17 mouse cellular contexts compared by ENCODE assay signal in the genomic region with DNA sequence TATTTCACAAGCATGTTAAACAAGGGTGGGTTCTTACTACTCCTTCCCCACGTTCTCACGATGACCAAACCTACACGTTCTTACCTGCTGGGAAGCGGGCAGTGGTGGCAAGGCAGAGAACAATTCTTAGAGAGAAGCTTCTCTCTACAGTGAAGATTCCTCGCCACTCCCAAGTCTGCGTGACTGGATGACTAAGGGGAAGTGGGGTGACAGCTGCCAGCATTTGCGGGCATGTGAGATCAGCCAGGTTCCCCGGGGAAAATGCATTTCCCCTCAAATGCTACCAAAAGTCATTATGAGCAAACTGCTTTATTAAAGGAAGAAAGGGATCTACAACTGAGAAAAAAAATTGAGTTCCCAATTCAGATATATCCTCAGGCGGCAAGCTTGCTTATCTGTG. TPM values are rescaled to one million over a fixed set of nuclear protein-coding genes. Genes with fewer than 3 reads are reported as not detected.
DNase-seq lines count a peak whose midpoint lies in the region; ATAC-seq lines count a peak whose summit lies in the region.
"Had no signal": no experiment of that assay in that cellular context is flagged by ENCODE, and none has a peak within 500 bp of the region (broad histone marks: within the 10 kb centered on the region; RNA-seq: fewer than 3 reads in every experiment).

No protein-coding gene starts in this region.

- H3K4me2 ChIP-seq in forebrain, embryonic 11.5 days (ENCODE audit: low read depth, low read length, severe bottlenecking), result 0 out of 2 replicates have a peak overlapping the region, but pooled peaks have one; percentile 5
- H3K4me2 ChIP-seq in forebrain, embryonic 14.5 days (ENCODE audit: low read length), result no peak overlapping the region
- peak overlapping the region; percentile 19; the same call in 1 of the 2 replicates for H3K4me2 ChIP-seq in heart, embryonic 16.5 days (ENCODE audit: low read depth, low read length)
- no peak overlapping the region for H3K4me2 ChIP-seq in neural tube, embryonic 14.5 days (ENCODE audit: low read depth, low read length)
- peak overlapping the region; percentile 16; the same call in 1 of the 2 replicates for H3K4me2 ChIP-seq in midbrain, embryonic 16.5 days (ENCODE audit: low read length)
- H3K4me2 ChIP-seq: liver, embryonic 12.5 days; lung, embryonic 15.5 days had no signal

- no peak overlapping the region for H3K4me3 ChIP-seq in forebrain, embryonic 11.5 days (ENCODE audit: low read depth, low read length)
- H3K4me3 ChIP-seq in forebrain, embryonic 14.5 days (ENCODE audit: low read depth, low read length), result no peak overlapping the region
- no peak overlapping the region for H3K4me3 ChIP-seq in heart, embryonic 16.5 days (ENCODE audit: low read length)
- H3K4me3 ChIP-seq in neural tube, embryonic 14.5 days (ENCODE audit: low read depth, low read length), result no peak overlapping the region
- H3K4me3 ChIP-seq in midbrain, embryonic 16.5 days (ENCODE audit: low read depth, low read length), result no peak overlapping the region
- H3K4me3 ChIP-seq: gastrocnemius, adult 2 months; liver, embryonic 12.5 days; lung, embryonic 15.5 days had no signal

- H3K36me3 ChIP-seq in forebrain, embryonic 11.5 days (ENCODE audit: control insufficient read depth, insufficient read depth, low read length), result no peaks in the 10 kb centered on the region
- H3K36me3 ChIP-seq in forebrain, embryonic 14.5 days (ENCODE audit: control insufficient read depth, insufficient read depth, low read length), result no peaks in the 10 kb centered on the region
- H3K36me3 ChIP-seq in heart, embryonic 16.5 days (ENCODE audit: control insufficient read depth, insufficient read depth), result no peaks in the 10 kb centered on the region
- no peaks in the 10 kb centered on the region for H3K36me3 ChIP-seq in neural tube, embryonic 14.5 days (ENCODE audit: control insufficient read depth, insufficient read depth, low read length)
- H3K36me3 ChIP-seq in midbrain, embryonic 16.5 days (ENCODE audit: control insufficient read depth, insufficient read depth, low read length), result no peaks in the 10 kb centered on the region
- H3K36me3 ChIP-seq: liver, embryonic 12.5 days; lung, embryonic 15.5 days had no signal

- 75% methylated on average over 9 of the region's 9 CpGs for WGBS in forebrain, embryonic 11.5 days
- 73% methylated on average over 9 of the region's 9 CpGs for WGBS in forebrain, embryonic 14.5 days
- WGBS in heart, embryonic 16.5 days, result 44% methylated on average over 9 of the region's 9 CpGs
- 63% methylated on average over 9 of the region's 9 CpGs for WGBS in neural tube, embryonic 14.5 days
- WGBS in midbrain, embryonic 16.5 days, result 49% methylated on average over 9 of the region's 9 CpGs

- no peak overlapping the region for H3K9ac ChIP-seq in forebrain, embryonic 11.5 days (ENCODE audit: low read length)
- no peak overlapping the region for H3K9ac ChIP-seq in forebrain, embryonic 14.5 days (ENCODE audit: low read length)
- H3K9ac ChIP-seq in heart, embryonic 16.5 days (ENCODE audit: low read length), result no peak overlapping the region
- no peak overlapping the region for H3K9ac ChIP-seq in neural tube, embryonic 14.5 days (replicated peaks; ENCODE audit: low read depth, low read length)
- no peak overlapping the region for H3K9ac ChIP-seq in midbrain, embryonic 16.5 days (ENCODE audit: low read depth, low read length)
- H3K9ac ChIP-seq: liver, embryonic 12.5 days; lung, embryonic 15.5 days had no signal

- no peaks in the 10 kb centered on the region for H3K9me3 ChIP-seq in forebrain, embryonic 11.5 days (ENCODE audit: control insufficient read depth, low read length)
- H3K9me3 ChIP-seq in forebrain, embryonic 14.5 days (replicated peaks; ENCODE audit: control insufficient read depth, low read length), result no peaks in the 10 kb centered on the region
- no peaks in the 10 kb centered on the region for H3K9me3 ChIP-seq in heart, embryonic 16.5 days (replicated peaks; ENCODE audit: control insufficient read depth, low read length)
- no peaks in the 10 kb centered on the region for H3K9me3 ChIP-seq in neural tube, embryonic 14.5 days (ENCODE audit: control insufficient read depth, low read length)
- H3K9me3 ChIP-seq in midbrain, embryonic 16.5 days (replicated peaks; ENCODE audit: control insufficient read depth, low read length, poor library complexity, severe bottlenecking), result no peaks in the 10 kb centered on the region
- H3K9me3 ChIP-seq: liver, embryonic 12.5 days; lung, embryonic 15.5 days had no signal

- ATAC-seq in forebrain, embryonic 11.5 days (replicated peaks; ENCODE audit: low FRiP score), result no peak
- no peak for ATAC-seq in forebrain, embryonic 14.5 days
- ATAC-seq in heart, embryonic 16.5 days (replicated peaks; ENCODE audit: extremely low read depth, insufficient read depth, low FRiP score), result no peak
- ATAC-seq in neural tube, embryonic 14.5 days (ENCODE audit: low read depth), result no peak
- ATAC-seq in midbrain, embryonic 16.5 days, result no peak
- no peak for ATAC-seq in erythroblast, adult 5-6 weeks (replicated peaks; ENCODE audit: low FRiP score, poor library complexity, severe bottlenecking)
- ATAC-seq: liver, embryonic 12.5 days had no signal

- peaks cover 2% of the 10 kb centered on the region; the same call in 1 of the 2 replicates for H3K4me1 ChIP-seq in forebrain, embryonic 11.5 days (replicated peaks; ENCODE audit: control insufficient read depth, insufficient read depth, low read length)
- peaks cover 8% of the 10 kb centered on the region; the same call in 1 of the 2 replicates for H3K4me1 ChIP-seq in forebrain, embryonic 14.5 days (ENCODE audit: control insufficient read depth, insufficient read depth, low read length)
- peaks cover 6% of the 10 kb centered on the region; the same call in 1 of the 2 replicates for H3K4me1 ChIP-seq in heart, embryonic 16.5 days (ENCODE audit: control insufficient read depth, insufficient read depth, low read length)
- peaks cover 4% of the 10 kb centered on the region for H3K4me1 ChIP-seq in neural tube, embryonic 14.5 days (ENCODE audit: control insufficient read depth, insufficient read depth, low read length)
- peaks cover 9% of the 10 kb centered on the region for H3K4me1 ChIP-seq in midbrain, embryonic 16.5 days (ENCODE audit: control insufficient read depth, insufficient read depth, low read length)
- H3K4me1 ChIP-seq: liver, embryonic 12.5 days; lung, embryonic 15.5 days had no signal

- no peak for DNase-seq in forebrain, embryonic 11.5 days (ENCODE audit: low spot score)
- DNase-seq in forebrain, embryonic 14.5 days (ENCODE audit: low spot score), result no peak
- no peak for DNase-seq in heart, postnatal 14 days
- DNase-seq in neural tube, embryonic 10.5 days (ENCODE audit: extremely low spot score, low spot score), result no peak
- DNase-seq: adrenal gland, postnatal 14 days; cerebellum, postnatal 14 days; gastrocnemius, adult 2 months; heart, adult 18-20 months; kidney, adult 11 months; kidney, postnatal 25 days; right cerebral cortex, postnatal 25 days had no signal

- intact Hi-C loops in heart, postnatal 14 days (cut with DNase I), result no loop called here

- H3K27ac ChIP-seq in forebrain, embryonic 11.5 days (ENCODE audit: low read depth, low read length), result no peak overlapping the region
- no peak overlapping the region for H3K27ac ChIP-seq in forebrain, embryonic 14.5 days (ENCODE audit: low read depth, low read length)
- H3K27ac ChIP-seq in heart, embryonic 16.5 days (ENCODE audit: low read length), result no peak overlapping the region
- H3K27ac ChIP-seq in neural tube, embryonic 14.5 days (ENCODE audit: low read depth, low read length), result peak overlapping the region; percentile 36; the same call in 1 of the 2 replicates
- H3K27ac ChIP-seq in midbrain, embryonic 16.5 days (ENCODE audit: low read length), result no peak overlapping the region
- H3K27ac ChIP-seq: gastrocnemius, adult 2 months; liver, embryonic 12.5 days; lung, embryonic 15.5 days had no signal

- H3K27me3 ChIP-seq in forebrain, embryonic 11.5 days (ENCODE audit: control insufficient read depth, insufficient read depth, low read length), result no peaks in the 10 kb centered on the region
- no peaks in the 10 kb centered on the region for H3K27me3 ChIP-seq in forebrain, embryonic 14.5 days (replicated peaks; ENCODE audit: control insufficient read depth, insufficient read depth, low read length)
- H3K27me3 ChIP-seq in heart, embryonic 16.5 days (ENCODE audit: control insufficient read depth, insufficient read depth, low read length), result peaks cover 7% of the 10 kb centered on the region; the same call in 1 of the 2 replicates
- no peaks in the 10 kb centered on the region for H3K27me3 ChIP-seq in neural tube, embryonic 14.5 days (ENCODE audit: control insufficient read depth, insufficient read depth, low read length)
- no peaks in the 10 kb centered on the region for H3K27me3 ChIP-seq in midbrain, embryonic 16.5 days (ENCODE audit: control insufficient read depth, insufficient read depth, low read depth, low read length)
- H3K27me3 ChIP-seq: liver, embryonic 12.5 days; lung, embryonic 15.5 days had no signal

RNA-seq across cellular contexts. Expression of a gene that starts 18.4 kb away (rescaled TPM):
- 3.4 and 4.0 TPM in 2 replicates for polyA plus RNA-seq in forebrain, embryonic 11.5 days (2014; fragmentation: Nextera tagmentation; extraction: Ambion mirVana)
- polyA plus RNA-seq in forebrain, embryonic 14.5 days (2014; fragmentation: Nextera tagmentation; extraction: Ambion mirVana), result 31.2 and 40.8 TPM in 2 replicates
- polyA plus RNA-seq in heart, embryonic 16.5 days (2015; fragmentation: Nextera tagmentation; extraction: Ambion mirVana), result 0.40 and 0.77 TPM in 2 replicates
- total RNA-seq in heart, postnatal 14 days (2021), result under 1 TPM; 0.15 to 0.45 TPM
- polyA plus RNA-seq in neural tube, embryonic 14.5 days (2014; fragmentation: Nextera tagmentation; extraction: Ambion mirVana), result 133 and 157 TPM in 2 replicates
- 76.1 and 81.8 TPM in 2 replicates for polyA plus RNA-seq in midbrain, embryonic 16.5 days (2015; fragmentation: Nextera tagmentation; extraction: Ambion mirVana)
- not detected in 2 replicates for total RNA-seq in erythroblast, adult 5-6 weeks (2015; ENCODE audit: low replicate concordance)
- total RNA-seq in erythroblast, adult 5-6 weeks (2017; ENCODE audit: low replicate concordance), result not detected in 2 replicates

Comparison
In these comparisons a context has a peak if more than half of its experiments do, and no peak if none do; other contexts are left out.
1. H3K4me2 ChIP-seq: peak in forebrain, embryonic 11.5 days (single experiment), heart, embryonic 16.5 days (single experiment) and midbrain, embryonic 16.5 days (single experiment); none in forebrain, embryonic 14.5 days (single experiment) and neural tube, embryonic 14.5 days (single experiment).